Mouse (Mus musculus): ENCODE measurements around the gene Rufy1. TPM values are rescaled to one million over a fixed set of nuclear protein-coding genes. Genes with fewer than 3 reads are reported as not detected.
"Not testable (repeated sequence)": the region's sequence is repeated elsewhere in the genome, so short reads cannot be mapped to it uniquely, and the experiment has no call there.

The Rufy1 gene
- total and polyA plus RNA-seq, 2 experiments from 2014 or later: 22.6 to 25.0 TPM

GRCm38 (mm10) chr11:50367531-50367930 is 63.4 kb downstream of the Rufy1 start:
- H3K4me1 ChIP-seq (ENCODE audit: insufficient read depth): 0 out of 2 replicates have a peak, but pooled peaks cover 3% of the 10 kb centered on the region
- ATAC-seq (no peak), DNase-seq (no peak)
- H3K4me2 ChIP-seq (ENCODE audit: low read depth): no peak overlapping the region
- 90% methylated on average over 9 of the region's 9 CpGs for WGBS
- no peak overlapping the region for H3K4me3 ChIP-seq (ENCODE audit: low read depth, low read length)
- no peaks in the 10 kb centered on the region for H3K27me3 ChIP-seq (ENCODE audit: insufficient read depth, low read length)
- H3K9me3 ChIP-seq (ENCODE audit: low read length): no peaks in the 10 kb centered on the region
- TF ChIP-seq CTCF (IDR thresholded peaks at IDR 0.05; ENCODE audit: low read depth): no peak
- no peaks in the 10 kb centered on the region for H3K36me3 ChIP-seq (ENCODE audit: insufficient read depth)
- no peak overlapping the region for H3K27ac ChIP-seq (ENCODE audit: low read depth, low read length)
- H3K9ac ChIP-seq: no peak overlapping the region

- ATAC-seq (no peak), DNase-seq (no peak)
- no peaks in the 10 kb centered on the region for H3K27me3 ChIP-seq (ENCODE audit: insufficient read depth, low read length)
- no peak overlapping the region for H3K4me3 ChIP-seq (ENCODE audit: low read depth, low read length)
- no peak for TF ChIP-seq CTCF (IDR thresholded peaks at IDR 0.05; ENCODE audit: low read depth)
- no peak overlapping the region for H3K27ac ChIP-seq (ENCODE audit: low read depth, low read length)
- no peaks in the 10 kb centered on the region for H3K9me3 ChIP-seq (ENCODE audit: low read length)
- no peaks in the 10 kb centered on the region for H3K36me3 ChIP-seq (ENCODE audit: insufficient read depth)
- no peaks in the 10 kb centered on the region for H3K4me1 ChIP-seq (ENCODE audit: insufficient read depth)
- no peak overlapping the region for H3K4me2 ChIP-seq (ENCODE audit: low read depth)
- no peak overlapping the region for H3K9ac ChIP-seq
Observed at GRCm38 (mm10) chr11:50365322-50365721, 65.6 kb downstream of the Rufy1 start.

DNA sequence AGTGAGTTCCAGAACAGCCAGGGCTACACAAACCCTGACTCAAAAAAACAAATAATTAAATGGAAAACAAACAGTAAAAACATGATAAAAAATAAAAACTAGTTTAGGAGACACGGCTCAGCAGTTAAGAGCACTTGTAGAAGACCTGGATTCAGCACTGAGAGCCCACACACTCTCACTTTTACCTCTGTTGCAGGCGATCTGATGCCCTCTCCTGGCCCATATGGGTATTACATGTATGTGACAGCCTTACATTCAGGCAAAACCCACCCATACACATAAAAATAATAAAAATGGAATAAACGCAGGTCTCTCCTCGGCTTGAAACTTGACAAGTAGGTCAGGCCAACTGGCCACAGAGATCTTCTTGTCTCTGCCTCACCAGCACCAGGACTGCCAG is 66.4 kb downstream of the Rufy1 start:
- WGBS: 4% methylated on average over 4 of the region's 4 CpGs

DNA sequence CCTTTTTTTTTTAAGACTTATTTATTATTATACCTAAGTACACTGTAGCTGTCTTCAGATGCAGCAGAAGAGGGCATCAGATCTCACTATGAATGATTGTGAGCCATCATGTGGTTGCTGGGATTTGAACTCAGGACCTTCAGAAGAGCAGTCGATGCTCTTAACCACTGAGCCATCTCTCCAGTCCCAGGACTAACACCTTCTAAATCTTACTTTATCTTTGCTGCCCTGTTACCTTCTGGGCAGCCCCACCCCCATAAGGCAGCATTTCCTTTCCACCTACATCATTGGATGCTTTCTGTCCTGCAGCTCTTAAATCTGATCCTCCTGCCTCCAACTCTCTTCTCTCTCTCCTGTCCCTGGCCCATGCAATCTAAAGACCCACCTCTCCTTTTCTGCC is 69.6 kb downstream of the Rufy1 start:
- 86% methylated on average over 1 of the region's 1 CpGs for WGBS
- H3K36me3 ChIP-seq (ENCODE audit: insufficient read depth); H3K4me3 ChIP-seq (ENCODE audit: low read depth, low read length); H3K4me1 ChIP-seq (ENCODE audit: insufficient read depth); H3K9me3 ChIP-seq (ENCODE audit: low read length); DNase-seq; H3K27me3 ChIP-seq (ENCODE audit: insufficient read depth, low read length); H3K27ac ChIP-seq (ENCODE audit: low read depth, low read length); ATAC-seq; H3K9ac ChIP-seq; H3K4me2 ChIP-seq (ENCODE audit: low read depth): not testable (repeated sequence)

More for the DNA sequence above, 66.4 kb downstream of the Rufy1 start:
- no peak overlapping the region for H3K4me3 ChIP-seq (ENCODE audit: low read depth, low read length)
- no peaks in the 10 kb centered on the region for H3K9me3 ChIP-seq (ENCODE audit: low read length)
- 0 out of 2 replicates have a peak, but pooled peaks cover 2% of the 10 kb centered on the region for H3K4me1 ChIP-seq (ENCODE audit: insufficient read depth)
- DNase-seq: peak; percentile 91
- peak; percentile 81 for ATAC-seq
- TF ChIP-seq CTCF (IDR thresholded peaks at IDR 0.05; ENCODE audit: low read depth): peak; percentile 92
- H3K27me3 ChIP-seq (ENCODE audit: insufficient read depth, low read length): no peaks in the 10 kb centered on the region
- H3K4me2 ChIP-seq (ENCODE audit: low read depth): no peak overlapping the region
- no peaks in the 10 kb centered on the region for H3K36me3 ChIP-seq (ENCODE audit: insufficient read depth)
- no peak overlapping the region for H3K9ac ChIP-seq
- no peak overlapping the region for H3K27ac ChIP-seq (ENCODE audit: low read depth, low read length)

GRCm38 (mm10) chr11:50358950-50359861 is 71.7 kb downstream of the Rufy1 start:
- no peak for TF ChIP-seq CTCF (IDR thresholded peaks at IDR 0.05; ENCODE audit: low read depth)
- Histone ChIP-seq H3K9ac (peak overlapping the region; percentile 71), H3K4me2 (ENCODE audit: low read depth) (peak overlapping the region; percentile 86), H3K36me3 (ENCODE audit: insufficient read depth) (no peaks in the 10 kb centered on the region), H3K4me1 (ENCODE audit: insufficient read depth) (0 out of 2 replicates have a peak, but pooled peaks cover 3% of the 10 kb centered on the region), H3K4me3 (ENCODE audit: low read depth, low read length) (peak overlapping the region; percentile 57), H3K9me3 (ENCODE audit: low read length) (no peaks in the 10 kb centered on the region), H3K27ac (ENCODE audit: low read depth, low read length) (peak overlapping the region; percentile 74), H3K27me3 (ENCODE audit: insufficient read depth, low read length) (no peaks in the 10 kb centered on the region)
- ATAC-seq (peak; percentile 93), DNase-seq (peak; percentile 76)
- WGBS: 1% methylated on average over 74 of the region's 74 CpGs

GRCm38 (mm10) chr11:50355395-50355794 is 75.5 kb downstream of the Rufy1 start:
- Histone ChIP-seq H3K4me3 (ENCODE audit: low read depth, low read length) (no peak overlapping the region), H3K4me1 (ENCODE audit: insufficient read depth) (0 out of 2 replicates have a peak, but pooled peaks cover 3% of the 10 kb centered on the region), H3K36me3 (ENCODE audit: insufficient read depth) (no peaks in the 10 kb centered on the region), H3K27me3 (ENCODE audit: insufficient read depth, low read length) (no peaks in the 10 kb centered on the region), H3K9ac (no peak overlapping the region), H3K4me2 (ENCODE audit: low read depth) (no peak overlapping the region), H3K9me3 (ENCODE audit: low read length) (no peaks in the 10 kb centered on the region), H3K27ac (ENCODE audit: low read depth, low read length) (no peak overlapping the region)
- DNase-seq (no peak), ATAC-seq (no peak)
- WGBS: 82% methylated on average over 1 of the region's 1 CpGs
- no peak for TF ChIP-seq CTCF (IDR thresholded peaks at IDR 0.05; ENCODE audit: low read depth)

GRCm38 (mm10) chr11:50354851-50355250 is 76.1 kb downstream of the Rufy1 start:
- Histone ChIP-seq H3K4me2 (ENCODE audit: low read depth) (no peak overlapping the region), H3K4me1 (ENCODE audit: insufficient read depth) (0 out of 2 replicates have a peak, but pooled peaks cover 3% of the 10 kb centered on the region), H3K27me3 (ENCODE audit: insufficient read depth, low read length) (no peaks in the 10 kb centered on the region), H3K36me3 (ENCODE audit: insufficient read depth) (no peaks in the 10 kb centered on the region), H3K4me3 (ENCODE audit: low read depth, low read length) (no peak overlapping the region), H3K9ac (no peak overlapping the region), H3K9me3 (ENCODE audit: low read length) (no peaks in the 10 kb centered on the region), H3K27ac (ENCODE audit: low read depth, low read length) (no peak overlapping the region)
- WGBS: 84% methylated on average over 3 of the region's 3 CpGs
- no peak for DNase-seq
- TF ChIP-seq CTCF (IDR thresholded peaks at IDR 0.05; ENCODE audit: low read depth): no peak
- no peak for ATAC-seq
